ENCODE assay signal across 16 mouse cellular contexts in genomic region chr13:84437586-84438443, GRCm38 (mm10).
"Had no signal": no experiment of that assay in that cellular context is flagged by ENCODE, and none has a peak within 500 bp of the region (broad histone marks: within the 10 kb centered on the region; RNA-seq: fewer than 3 reads in every experiment).

No protein-coding gene starts in this region.

- H3K4me3 ChIP-seq: kidney, embryonic 15.5 days; left cerebral cortex, adult 2 months; limb, embryonic 10.5 days; liver, embryonic 15.5 days; myocyte; neural tube, embryonic 15.5 days had no signal

- H3K27me3 ChIP-seq: kidney, embryonic 15.5 days; liver, embryonic 15.5 days; neural tube, embryonic 15.5 days had no signal

- H3K9ac ChIP-seq: kidney, embryonic 15.5 days; liver, embryonic 15.5 days; neural tube, embryonic 15.5 days had no signal

- H3K36me3 ChIP-seq: kidney, embryonic 15.5 days; limb, embryonic 10.5 days; liver, embryonic 15.5 days; neural tube, embryonic 15.5 days had no signal

- H3K27ac ChIP-seq: kidney, embryonic 15.5 days; left cerebral cortex, adult 2 months; limb, embryonic 10.5 days; liver, embryonic 15.5 days; neural tube, embryonic 15.5 days; stomach, postnatal 0 days had no signal

- H3K4me2 ChIP-seq: kidney, embryonic 15.5 days; liver, embryonic 11.5 days; liver, embryonic 15.5 days; neural tube, embryonic 15.5 days had no signal

- ATAC-seq: lung, postnatal 0 days had no signal

- H3K4me1 ChIP-seq: kidney, embryonic 15.5 days; limb, embryonic 10.5 days; liver, embryonic 15.5 days; neural tube, embryonic 15.5 days had no signal

- DNase-seq: kidney, adult 2 months; kidney, postnatal 14 days; lung, adult 2 months; lung, postnatal 36 days; right cerebral cortex, adult 18-20 months; right cerebral cortex, postnatal 25 days; thymus, postnatal 4 days had no signal

- H3K9me3 ChIP-seq: kidney, embryonic 15.5 days; limb, embryonic 10.5 days; liver, embryonic 15.5 days; neural tube, embryonic 15.5 days had no signal
